Mouse (Mus musculus): Measurements from ENCODE around the gene Snap91.

Snap91 gene

GRCm38 (mm10) chr9:86880113-86880972, at the start of gene Snap91:
TSS of gene Snap91 (minus strand) at chr9:86880654.
- no peak for DNase-seq

GRCm38 (mm10) chr9:86926519-86926918, 46.1 kb upstream of the Snap91 start:
- DNase-seq = no peak

- no peak for DNase-seq
These were observed 45.2 kb upstream of the Snap91 start for GRCm38 (mm10) chr9:86925688-86926087.

- no peak for DNase-seq
These were observed 42.0 kb upstream of the Snap91 start for GRCm38 (mm10) chr9:86922430-86922829.

- DNase-seq = no peak
These were observed 36.1 kb upstream of the Snap91 start for GRCm38 (mm10) chr9:86916543-86916942.

GRCm38 (mm10) chr9:86899502-86900199, 19.2 kb upstream of the Snap91 start:
- DNase-seq = no peak

- DNase-seq = no peak
These were observed 990 bp downstream of the Snap91 start for GRCm38 (mm10) chr9:86879216-86880112.

- DNase-seq = no peak
These were observed 1.7 kb downstream of the Snap91 start for GRCm38 (mm10) chr9:86878716-86879115.

- no peak for DNase-seq
These were observed 6.8 kb downstream of the Snap91 start for GRCm38 (mm10) chr9:86873681-86874080.

GRCm38 (mm10) chr9:86869586-86870338, 10.7 kb downstream of the Snap91 start:
- no peak for DNase-seq

GRCm38 (mm10) chr9:86858101-86858500, 22.4 kb downstream of the Snap91 start:
- no peak for DNase-seq

GRCm38 (mm10) chr9:86857626-86858025, 22.8 kb downstream of the Snap91 start:
- DNase-seq = no peak

- no peak for DNase-seq
These were observed 27.6 kb downstream of the Snap91 start for GRCm38 (mm10) chr9:86852861-86853260.

GRCm38 (mm10) chr9:86851689-86852088, 28.8 kb downstream of the Snap91 start:
- no peak for DNase-seq

- no peak for DNase-seq
These were observed 29.8 kb downstream of the Snap91 start for GRCm38 (mm10) chr9:86850452-86851207.

- no peak for DNase-seq
These were observed 36.6 kb downstream of the Snap91 start for GRCm38 (mm10) chr9:86843747-86844353.

- DNase-seq = no peak
These were observed 50.7 kb downstream of the Snap91 start for GRCm38 (mm10) chr9:86829792-86830191.

- no peak for DNase-seq
These were observed 51.4 kb downstream of the Snap91 start for GRCm38 (mm10) chr9:86829034-86829433.

- no peak for DNase-seq
These were observed 61.1 kb downstream of the Snap91 start for GRCm38 (mm10) chr9:86819366-86819765.

- no peak for DNase-seq
These were observed 62.8 kb downstream of the Snap91 start for GRCm38 (mm10) chr9:86817673-86818072.

GRCm38 (mm10) chr9:86814340-86814739, 66.1 kb downstream of the Snap91 start:
- DNase-seq = no peak
